Mouse (Mus musculus) heart, adult 10 weeks (tissue): Measurements from ENCODE around the gene Gon4l. TPM values are rescaled to one million over a fixed set of nuclear protein-coding genes. Genes with fewer than 3 reads are reported as not detected.

ENCODE experiments used
- polyA plus RNA-seq: library from polyadenylated mRNA; stranded (reverse); fragments of 350-450 nt; fragmentation: Illumina TruSeq; extraction: RNeasy Lipid Tissue Mini Kit (QIAGEN cat#74804); gene quantifications from one replicate; pipeline ENCODE4 v1.2.3, GENCODE M21; 2014; ENCODE audit warnings: low read depth, low replicate concordance

Gon4l gene
- 24.3 TPM for polyA plus RNA-seq

GRCm38 (mm10) chr3:88834951-88835491 is at the start of gene Gon4l:
TSS of gene Gon4l (plus strand) at chr3:88835231.

GRCm38 (mm10) chr3:88913511-88914383 is 78.7 kb downstream of the Gon4l start, which contains the start of gene Msto1:
TSS of gene Msto1 (minus strand) at chr3:88913999.

GRCm38 (mm10) chr3:88950576-88951326 is 115.7 kb downstream of the Gon4l start, which contains the start of the genes Ash1l and Dap3:
TSS of gene Ash1l (plus strand) at chr3:88950622.
TSS of gene Dap3 (minus strand) at chr3:88951181.

Other genes starting within 250 kb of the Gon4l start
- 32.9 TPM for gene Arhgef2, start 229.3 kb upstream of the Gon4l start, polyA plus RNA-seq
- not detected for gene Rxfp4, start 182.1 kb upstream of the Gon4l start, polyA plus RNA-seq
- 38.9 TPM for gene Khdc4, start 149.4 kb upstream of the Gon4l start, polyA plus RNA-seq
- gene Rit1, start 118.4 kb upstream of the Gon4l start, polyA plus RNA-seq: 94.5 TPM
- 13.0 TPM for gene Syt11, start 60.1 kb upstream of the Gon4l start, polyA plus RNA-seq
- gene Msto1, start 78.8 kb downstream of the Gon4l start, polyA plus RNA-seq: 15.1 TPM
- 20.1 TPM for gene Ash1l, start 115.4 kb downstream of the Gon4l start, polyA plus RNA-seq
- 169 TPM for gene Dap3, start 116.0 kb downstream of the Gon4l start, polyA plus RNA-seq